Mouse (Mus musculus) heart, embryonic 10.5 days (tissue): ENCODE results near the gene Ccdc9b. TPM values are rescaled to one million over a fixed set of nuclear protein-coding genes. Genes with fewer than 3 reads are reported as not detected.
A peak's percentile ranks its signal among the peaks of the same experiment; 100 is the strongest.

Experiments
- DNase-seq: peaks from one replicate; pipeline ENCODE4 v3.0.0-alpha.2; 2017; ENCODE audit warnings: low spot score
- H3K27ac ChIP-seq: fragments of 300-500 bp; sonication (generic); 2 replicates; pipeline ENCODE4 v1.5.1; 2016; ENCODE audit warnings: mild to moderate bottlenecking
- H3K27me3 ChIP-seq: fragments of 300-500 bp; sonication (generic); 2 replicates; pipeline ENCODE4 v1.6.1; 2016; ENCODE audit warnings: mild to moderate bottlenecking; ENCODE audit not compliant: poor library complexity, insufficient read depth, severe bottlenecking
- H3K36me3 ChIP-seq: fragments of 300-500 bp; sonication (generic); 2 replicates; pipeline ENCODE4 v1.6.1; 2016; ENCODE audit warnings: mild to moderate bottlenecking, moderate library complexity
- H3K4me1 ChIP-seq: fragments of 300-500 bp; sonication (generic); 2 replicates; pipeline ENCODE4 v1.6.1; 2016; ENCODE audit warnings: mild to moderate bottlenecking
- H3K4me3 ChIP-seq: fragments of 300-500 bp; sonication (generic); 2 replicates; pipeline ENCODE4 v1.5.1; 2016; ENCODE audit warnings: mild to moderate bottlenecking, moderate library complexity
- H3K9me3 ChIP-seq: fragments of 300-500 bp; sonication (generic); 2 replicates; pipeline ENCODE4 v1.6.1; 2016; ENCODE audit warnings: mild to moderate bottlenecking, moderate library complexity
- WGBS: fragments of 180-500 bp; shearing (Covaris S2); methylation state at CpG from one replicate; pipeline ENCODE4 v1.1.7; 2016; 5-methylcytosine and 5-hydroxymethylcytosine counted together
- polyA plus RNA-seq: library from polyadenylated mRNA; unstranded; fragments of >200 nt; fragmentation: Nextera tagmentation; extraction: Ambion mirVana; gene quantifications from 2 replicates; pipeline ENCODE4 v1.2.1, GENCODE M21; 2016

Ccdc9b gene
- polyA plus RNA-seq, 1 experiment from 2014 or later = 0.94 TPM

GRCm38 (mm10) chr2:118752792-118753108 lies 9.7 kb downstream of the Ccdc9b start:
- Histone ChIP-seq H3K27me3 (peaks cover 20% of the 10 kb centered on the region), H3K4me1 (peaks cover 54% of the 10 kb centered on the region), H3K4me3 (no peak overlapping the region), H3K27ac (peak overlapping the region; percentile 83), H3K9me3 (no peaks in the 10 kb centered on the region), H3K36me3 (peaks cover 15% of the 10 kb centered on the region; the same call in 1 of the 2 replicates)
- no peak for DNase-seq
- 42% methylated on average over 4 of the region's 4 CpGs for WGBS

GRCm38 (mm10) chr2:118751896-118752791 lies 10.3 kb downstream of the Ccdc9b start:
- DNase-seq = peak; percentile 72
- Histone ChIP-seq H3K4me1 (peaks cover 58% of the 10 kb centered on the region), H3K4me3 (peak overlapping the region; percentile 16; the same call in 1 of the 2 replicates), H3K27me3 (peaks cover 14% of the 10 kb centered on the region; the same call in 1 of the 2 replicates), H3K27ac (peak overlapping the region; percentile 83), H3K36me3 (peaks cover 10% of the 10 kb centered on the region; the same call in 1 of the 2 replicates), H3K9me3 (no peaks in the 10 kb centered on the region)
- WGBS = 43% methylated on average over 16 of the region's 16 CpGs

- H3K36me3 ChIP-seq = peaks cover 8% of the 10 kb centered on the region; the same call in 1 of the 2 replicates
- 42% methylated on average over 8 of the region's 8 CpGs for WGBS
- peak overlapping the region; percentile 59; the same call in 1 of the 2 replicates for H3K27ac ChIP-seq
- DNase-seq = no peak
- H3K4me1 ChIP-seq = peaks cover 62% of the 10 kb centered on the region
- no peaks in the 10 kb centered on the region for H3K9me3 ChIP-seq
- no peaks in the 10 kb centered on the region; the same call in 1 of the 2 replicates for H3K27me3 ChIP-seq
- H3K4me3 ChIP-seq = no peak overlapping the region; the same call in 1 of the 2 replicates
Observed at GRCm38 (mm10) chr2:118750476-118750875, 12.0 kb downstream of the Ccdc9b start.

- peaks cover 4% of the 10 kb centered on the region for H3K27me3 ChIP-seq
- no peaks in the 10 kb centered on the region for H3K9me3 ChIP-seq
- no peak overlapping the region for H3K27ac ChIP-seq
- peaks cover 8% of the 10 kb centered on the region; the same call in 1 of the 2 replicates for H3K36me3 ChIP-seq
- H3K4me3 ChIP-seq = no peak overlapping the region
- no peak for DNase-seq
- peaks cover 70% of the 10 kb centered on the region for H3K4me1 ChIP-seq
- 59% methylated on average over 10 of the region's 10 CpGs for WGBS
Observed at GRCm38 (mm10) chr2:118749341-118749884, 13.0 kb downstream of the Ccdc9b start.

GRCm38 (mm10) chr2:118747301-118747960 lies 15.0 kb downstream of the Ccdc9b start:
- peak overlapping the region; percentile 30; the same call in 1 of the 2 replicates for H3K27ac ChIP-seq
- H3K36me3 ChIP-seq = peaks cover 8% of the 10 kb centered on the region; the same call in 1 of the 2 replicates
- 37% methylated on average over 10 of the region's 10 CpGs for WGBS
- H3K9me3 ChIP-seq = no peaks in the 10 kb centered on the region
- H3K4me3 ChIP-seq = peak overlapping the region; percentile 97
- H3K27me3 ChIP-seq = peaks cover 19% of the 10 kb centered on the region
- DNase-seq = peak; percentile 75
- H3K4me1 ChIP-seq = peaks cover 68% of the 10 kb centered on the region

GRCm38 (mm10) chr2:118745915-118746901 lies 16.3 kb downstream of the Ccdc9b start:
- no peaks in the 10 kb centered on the region for H3K9me3 ChIP-seq
- peaks cover 26% of the 10 kb centered on the region for H3K27me3 ChIP-seq
- peaks cover 8% of the 10 kb centered on the region; the same call in 1 of the 2 replicates for H3K36me3 ChIP-seq
- peak; percentile 81 for DNase-seq
- peak overlapping the region; percentile 97 for H3K4me3 ChIP-seq
- peaks cover 56% of the 10 kb centered on the region for H3K4me1 ChIP-seq
- peak overlapping the region; percentile 95 for H3K27ac ChIP-seq
- WGBS = 2% methylated on average over 111 of the region's 113 CpGs

- Histone ChIP-seq H3K27me3 (peaks cover 26% of the 10 kb centered on the region), H3K4me1 (peaks cover 48% of the 10 kb centered on the region), H3K27ac (peak within 1 kb of the TSS; percentile 95), H3K4me3 (peak within 1 kb of the TSS; percentile 97), H3K9me3 (no peaks in the 10 kb centered on the region), H3K36me3 (peaks cover 8% of the 10 kb centered on the region; the same call in 1 of the 2 replicates)
- peak; percentile 94 for DNase-seq
- 13% methylated on average over 57 of the region's 57 CpGs for WGBS
Observed at GRCm38 (mm10) chr2:118745232-118745884, 17.1 kb downstream of the Ccdc9b start, which contains the start of gene Inafm2. TSS of gene Inafm2 (plus strand) at chr2:118745758.

- peaks cover 8% of the 10 kb centered on the region; the same call in 1 of the 2 replicates for H3K36me3 ChIP-seq
- H3K4me1 ChIP-seq = peaks cover 41% of the 10 kb centered on the region
- no peaks in the 10 kb centered on the region for H3K9me3 ChIP-seq
- peak overlapping the region; percentile 97; the same call in 1 of the 2 replicates for H3K4me3 ChIP-seq
- H3K27ac ChIP-seq = no peak overlapping the region
- 10% methylated on average over 7 of the region's 7 CpGs for WGBS
- no peak for DNase-seq
- peaks cover 26% of the 10 kb centered on the region for H3K27me3 ChIP-seq
Observed at GRCm38 (mm10) chr2:118744621-118745020, 17.8 kb downstream of the Ccdc9b start.

- Histone ChIP-seq H3K27me3 (peaks cover 26% of the 10 kb centered on the region), H3K4me1 (peaks cover 31% of the 10 kb centered on the region), H3K9me3 (no peaks in the 10 kb centered on the region), H3K4me3 (no peak overlapping the region), H3K36me3 (no peaks in the 10 kb centered on the region), H3K27ac (no peak overlapping the region)
- WGBS = 25% methylated on average over 8 of the region's 8 CpGs
- DNase-seq = no peak
Observed at GRCm38 (mm10) chr2:118743261-118743943, 19.1 kb downstream of the Ccdc9b start.

- no peak overlapping the region for H3K27ac ChIP-seq
- H3K4me3 ChIP-seq = no peak overlapping the region
- WGBS = 69% methylated on average over 9 of the region's 9 CpGs
- H3K27me3 ChIP-seq = peaks cover 26% of the 10 kb centered on the region
- DNase-seq = no peak
- H3K36me3 ChIP-seq = no peaks in the 10 kb centered on the region
- no peaks in the 10 kb centered on the region for H3K9me3 ChIP-seq
- H3K4me1 ChIP-seq = peaks cover 13% of the 10 kb centered on the region; the same call in 1 of the 2 replicates
Observed at GRCm38 (mm10) chr2:118741183-118741582, 21.3 kb downstream of the Ccdc9b start.

GRCm38 (mm10) chr2:118740341-118740740 lies 22.1 kb downstream of the Ccdc9b start:
- H3K27ac ChIP-seq = no peak overlapping the region
- peaks cover 11% of the 10 kb centered on the region; the same call in 1 of the 2 replicates for H3K4me1 ChIP-seq
- peaks cover 26% of the 10 kb centered on the region for H3K27me3 ChIP-seq
- no peaks in the 10 kb centered on the region for H3K9me3 ChIP-seq
- 60% methylated on average over 3 of the region's 3 CpGs for WGBS
- no peak overlapping the region for H3K4me3 ChIP-seq
- no peak for DNase-seq
- H3K36me3 ChIP-seq = no peaks in the 10 kb centered on the region
